Mouse (Mus musculus) liver, adult (tissue): Measurements from ENCODE around the gene Tmem29.

Experiments
- GATA4 ChIP-seq: IDR thresholded peaks from 2 replicates; pipeline ENCODE4 v1.6.1; 2014; ENCODE audit warnings: mild to moderate bottlenecking, low read length; ENCODE audit not compliant: insufficient replicate concordance

Gene Tmem29

GRCm38 (mm10) chrX:150458766-150459350, at the start of gene Tmem29:
Gene Tmem29 (minus strand): TSS chrX:150459154.
- no peak; the same call in 1 of the 2 replicates for TF ChIP-seq GATA4

GRCm38 (mm10) chrX:150508696-150509095, 49.7 kb upstream of the Tmem29 start:
- no peak for TF ChIP-seq GATA4

GRCm38 (mm10) chrX:150477854-150478780, 19.2 kb upstream of the Tmem29 start:
- TF ChIP-seq GATA4 = no peak

GRCm38 (mm10) chrX:150471416-150471815, 12.5 kb upstream of the Tmem29 start:
- no peak for TF ChIP-seq GATA4

GRCm38 (mm10) chrX:150468266-150468665, 9.3 kb upstream of the Tmem29 start:
- TF ChIP-seq GATA4 = no peak

GRCm38 (mm10) chrX:150460143-150460542, 1.2 kb upstream of the Tmem29 start:
- no peak for TF ChIP-seq GATA4

GRCm38 (mm10) chrX:150459411-150459927, 515 bp upstream of the Tmem29 start:
- no peak for TF ChIP-seq GATA4

- no peak for TF ChIP-seq GATA4
Measured at GRCm38 (mm10) chrX:150458136-150458535, 818 bp downstream of the Tmem29 start.

- TF ChIP-seq GATA4 = no peak
Measured at GRCm38 (mm10) chrX:150440505-150441338, 18.2 kb downstream of the Tmem29 start.

GRCm38 (mm10) chrX:150436373-150436772, 22.6 kb downstream of the Tmem29 start:
- TF ChIP-seq GATA4 = no peak

GRCm38 (mm10) chrX:150435367-150435766, 23.6 kb downstream of the Tmem29 start:
- TF ChIP-seq GATA4 = no peak

GRCm38 (mm10) chrX:150413505-150413904, 45.4 kb downstream of the Tmem29 start:
- TF ChIP-seq GATA4 = no peak
